Comparison of ENCODE assay signal across 1 mouse cellular context in genomic region chr2:44926683-44927481, GRCm38 (mm10).
TF ChIP-seq lines count a peak whose summit lies in the region.

No protein-coding gene starts in this region.

TF ChIP-seq in MEL, 35 proteins besides CTCF, POLR2A, EP300 and RAD21 (continued from another document):
- TF ChIP-seq ZKSCAN1 (IDR thresholded peaks at IDR 0.05; ENCODE audit: low read depth, low read length) (no peak), USF1 (IDR thresholded peaks at IDR 0.05; ENCODE audit: low read depth, low read length) (no peak), JUND (IDR thresholded peaks at IDR 0.05; ENCODE audit: low read depth, low read length) (no peak), MYB (IDR thresholded peaks at IDR 0.05; ENCODE audit: low read depth, low read length) (no peak), E2F4 (IDR thresholded peaks at IDR 0.05; ENCODE audit: borderline replicate concordance, low read depth, low read length) (peak; percentile 58; the same call in 1 of the 2 replicates), UBTF (IDR thresholded peaks at IDR 0.05; ENCODE audit: borderline replicate concordance, insufficient read depth, low read depth, low read length) (no peak), CHD1 (IDR thresholded peaks at IDR 0.05; ENCODE audit: low read depth, low read length) (no peak), NELFE (IDR thresholded peaks at IDR 0.05; ENCODE audit: low read depth, low read length) (peak; percentile 83), MAZ (IDR thresholded peaks at IDR 0.05; ENCODE audit: low read depth, low read length) (0 out of 2 replicates have a peak, but pooled peaks have one; percentile 78)
